Mouse (Mus musculus) myocyte (in vitro differentiated cells): ENCODE measurements around the gene Dock2.

Experiments
- E2F4 ChIP-seq: IDR thresholded peaks from one replicate; pipeline ENCODE4 v1.6.1; 2011; ENCODE audit warnings: mild to moderate bottlenecking, control low read depth, moderate library complexity; ENCODE audit not compliant: insufficient read depth
- MAX ChIP-seq: IDR thresholded peaks from one replicate; pipeline ENCODE4 v1.6.1; 2011; ENCODE audit warnings: low read depth, mild to moderate bottlenecking, control low read depth
- MYOD1 ChIP-seq, 3 experiments: IDR thresholded peaks; one replicate each; pipeline ENCODE4 v1.6.1; 2011; ENCODE audit warnings: control low read depth in 2 of 3, low read depth in 2 of 3, mild to moderate bottlenecking in 2 of 3, moderate library complexity in 1 of 3; ENCODE audit not compliant: insufficient read length in 2 of 3, control insufficient read depth in 1 of 3
- POLR2A ChIP-seq: IDR thresholded peaks from one replicate; pipeline ENCODE4 v1.6.1; 2011; ENCODE audit warnings: low read depth, mild to moderate bottlenecking, control low read depth, moderate library complexity; ENCODE audit not compliant: insufficient read length
- REST ChIP-seq: IDR thresholded peaks from one replicate; pipeline ENCODE4 v1.6.1; 2011; ENCODE audit warnings: mild to moderate bottlenecking, control low read depth, moderate library complexity; ENCODE audit not compliant: insufficient read depth, insufficient read length
- SRF ChIP-seq: IDR thresholded peaks from one replicate; pipeline ENCODE4 v1.6.1; 2011; ENCODE audit warnings: low read depth; ENCODE audit not compliant: control insufficient read depth, insufficient read length
- TCF12 ChIP-seq: IDR thresholded peaks from one replicate; pipeline ENCODE4 v1.6.1; 2011; ENCODE audit warnings: mild to moderate bottlenecking, control low read depth; ENCODE audit not compliant: poor library complexity, insufficient read depth, severe bottlenecking
- TCF3 ChIP-seq: IDR thresholded peaks from one replicate; pipeline ENCODE4 v1.6.1; 2011; ENCODE audit warnings: low read depth, control low read depth; ENCODE audit not compliant: insufficient read length

- no peak for TF ChIP-seq MAX
- no peak for TF ChIP-seq SRF
- no peak for TF ChIP-seq E2F4
- TF ChIP-seq REST = no peak
- no peak for TF ChIP-seq TCF12
- no peak for TF ChIP-seq TCF3
- TF ChIP-seq MYOD1 (IDR thresholded peaks at IDR 0.05; ENCODE audit: control insufficient read depth in 1 of 3, insufficient read length in 2 of 3, low read depth in 2 of 3) = no peak
- no peak for TF ChIP-seq POLR2A
Observed at GRCm38 (mm10) chr11:34297698-34298378, 485.9 kb downstream of the Dock2 start.
